Mouse (Mus musculus): Measurements from ENCODE around the gene Hspg2. TPM values are rescaled to one million over a fixed set of nuclear protein-coding genes. Genes with fewer than 3 reads are reported as not detected.
A peak's percentile ranks its signal among the peaks of the same experiment; 100 is the strongest.

Gene Hspg2
- total RNA-seq, 2 experiments from 2014 or later, result 53.7 to 61.6 TPM

Small RNAs within 50 kb of the gene (microRNA-seq; reads per million reads assigned to microRNA genes)
- 7.8 reads per million, percentile 20 among the genes with 10 or more reads in this experiment for gene Mir7018

Other genes starting within 250 kb of the Hspg2 start
- 10 to 100 TPM; 11.3 to 12.9 TPM for gene Wnt4, start 191.3 kb upstream of the Hspg2 start, total RNA-seq (2021)
- 100 to 1,000 TPM; 167 to 172 TPM for gene Cdc42, start 111.0 kb upstream of the Hspg2 start, total RNA-seq (2021)
- gene Cela3a, start 59.0 kb upstream of the Hspg2 start, total RNA-seq (2021), result not detected
- under 1 TPM in 1 of 2 experiments, not detected in 1; 0.34 TPM for gene Cela3b, start 38.2 kb upstream of the Hspg2 start, total RNA-seq (2021)
- not detected for gene 1700013G24Rik, start 15.5 kb upstream of the Hspg2 start, total RNA-seq (2021)
- gene Ldlrad2, start 105.8 kb downstream of the Hspg2 start, total RNA-seq (2021), result not detected
- 10 to 100 TPM; 24.9 to 27.3 TPM for gene Usp48, start 125.0 kb downstream of the Hspg2 start, total RNA-seq (2021)
- 10 to 100 TPM in 1 of 2 experiments, 1 to 10 TPM in 1; 8.3 to 10.2 TPM for gene Rap1gap, start 196.0 kb downstream of the Hspg2 start, total RNA-seq (2021)

All from gastrocnemius, adult 18-20 months (tissue).